Mouse (Mus musculus) cerebellum, adult 9-11 months (tissue): Measurements from ENCODE around the gene Dcaf5.

Experiments
- DNase-seq: peaks from one replicate; pipeline ENCODE4 v3.0.0; 2022

Gene Dcaf5

DNA sequence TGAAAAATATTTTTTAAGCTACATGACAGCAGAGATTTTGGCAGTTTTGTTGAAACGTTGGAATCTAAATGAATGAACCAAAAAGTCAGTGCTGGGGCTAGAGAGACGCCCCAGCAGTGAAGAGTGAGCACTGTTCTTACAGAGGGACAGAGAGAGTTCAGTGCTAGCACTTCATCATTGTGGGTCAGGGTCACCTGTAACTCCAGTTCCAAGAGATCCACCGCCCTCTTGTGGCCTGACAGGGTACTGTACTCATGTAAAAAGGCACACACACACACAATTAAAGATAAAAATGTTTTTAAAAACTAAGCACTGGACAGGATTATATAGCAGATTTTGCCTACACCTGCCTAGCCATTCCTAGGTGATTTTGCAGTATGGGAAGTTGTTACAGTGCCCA, 29.8 kb downstream of the Dcaf5 start:
- no peak for DNase-seq

DNA sequence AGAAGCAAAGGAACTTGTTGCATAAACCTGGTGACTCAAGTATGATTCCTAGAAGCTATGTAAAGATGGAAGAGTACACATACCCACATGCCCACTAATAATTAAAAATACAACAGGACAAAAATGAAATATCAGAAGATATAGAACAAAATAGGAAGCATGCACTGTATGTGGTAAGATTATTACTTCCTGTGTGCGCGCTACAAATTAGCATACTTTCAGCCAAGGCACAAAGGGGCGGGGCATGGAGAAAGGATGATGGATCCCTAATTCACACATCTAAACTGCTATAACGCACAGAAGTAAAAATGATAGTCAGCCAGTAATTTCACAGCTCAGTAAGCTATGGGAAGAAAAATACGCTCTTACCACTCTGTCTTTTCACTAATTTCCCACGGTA, 32.3 kb downstream of the Dcaf5 start:
- DNase-seq, result no peak

DNA sequence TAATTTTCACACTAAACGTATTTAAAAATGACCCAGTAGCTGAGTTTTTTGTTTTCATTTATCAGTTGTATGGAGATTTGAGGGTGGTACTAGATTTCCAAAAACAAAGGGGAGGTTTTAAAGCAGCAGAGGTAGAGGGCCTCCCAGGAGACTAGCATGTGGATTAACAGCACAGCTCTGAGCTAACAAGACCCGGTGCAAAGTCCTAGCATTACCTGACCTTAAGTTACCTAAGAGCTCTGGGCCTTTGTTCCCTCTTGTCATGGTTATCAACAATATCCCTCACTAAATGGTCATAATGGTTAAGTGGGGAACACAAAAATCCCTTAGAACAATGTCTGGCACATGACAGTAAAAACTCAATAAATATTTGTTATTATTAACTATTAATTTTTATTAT, 37.3 kb downstream of the Dcaf5 start:
- DNase-seq, result no peak

DNA sequence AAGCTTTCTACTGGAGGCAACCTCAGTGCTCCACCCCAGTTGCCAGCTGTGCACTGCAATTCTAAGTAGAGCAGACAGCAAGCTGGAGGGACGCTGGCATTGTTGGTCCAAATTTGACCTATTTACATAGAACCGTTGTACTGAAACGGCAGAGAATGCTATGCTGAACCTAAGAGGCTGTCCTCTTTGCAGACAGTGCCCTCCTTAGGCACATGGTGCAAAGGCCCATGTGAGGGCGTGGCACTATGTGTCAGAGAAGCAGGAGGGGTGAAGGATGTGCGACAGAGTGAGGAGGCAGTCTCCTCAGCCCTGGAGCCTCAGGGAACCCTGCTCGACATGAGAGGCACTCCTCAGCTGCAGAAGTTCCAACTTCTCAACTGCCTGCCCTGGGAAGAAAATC, 40.0 kb downstream of the Dcaf5 start:
- DNase-seq, result no peak

GRCm38 (mm10) chr12:80395270-80395669, 41.1 kb downstream of the Dcaf5 start:
- DNase-seq, result no peak

DNA sequence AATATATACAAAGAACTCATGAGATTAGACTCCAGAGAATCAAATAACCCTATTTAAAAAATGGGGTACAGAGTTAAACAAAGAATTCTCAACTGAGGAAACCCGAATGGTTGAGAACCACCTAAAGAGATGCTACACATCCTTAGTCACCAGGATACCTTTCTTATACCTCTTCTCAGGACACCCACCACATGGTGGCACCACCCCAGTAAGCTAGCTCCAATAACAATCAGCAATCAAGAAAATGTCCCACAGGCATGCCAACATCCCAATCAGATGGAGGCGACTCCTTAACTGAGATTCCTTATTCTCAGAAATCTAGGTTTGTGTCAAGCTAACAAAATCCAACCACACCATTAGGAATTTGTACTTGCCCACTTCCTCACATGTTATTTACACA, 42.4 kb downstream of the Dcaf5 start:
- no peak for DNase-seq

DNA sequence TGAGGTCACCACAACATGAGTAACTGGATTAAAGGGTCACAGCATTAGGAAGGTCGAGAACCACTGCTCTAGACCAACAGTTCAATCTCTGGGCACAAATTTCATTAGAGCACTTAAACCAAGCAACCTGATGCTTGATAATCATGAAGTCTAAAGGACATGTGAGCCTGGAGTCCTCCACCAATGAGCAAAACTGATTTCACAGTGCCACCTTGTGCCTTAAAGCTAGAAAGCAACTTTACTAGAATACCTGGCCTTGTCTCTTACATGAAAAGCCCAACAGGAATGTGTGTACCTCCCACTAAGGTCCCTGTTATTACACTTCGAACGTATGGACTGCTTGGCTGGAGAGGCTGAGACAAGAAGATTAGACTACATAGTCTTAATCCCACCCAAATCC, 47.0 kb downstream of the Dcaf5 start:
- no peak for DNase-seq

- no peak for DNase-seq
Measured at GRCm38 (mm10) chr12:80387326-80387725, 49.1 kb downstream of the Dcaf5 start.

- no peak for DNase-seq
Measured at GRCm38 (mm10) chr12:80385361-80385760, 51.0 kb downstream of the Dcaf5 start.

DNA sequence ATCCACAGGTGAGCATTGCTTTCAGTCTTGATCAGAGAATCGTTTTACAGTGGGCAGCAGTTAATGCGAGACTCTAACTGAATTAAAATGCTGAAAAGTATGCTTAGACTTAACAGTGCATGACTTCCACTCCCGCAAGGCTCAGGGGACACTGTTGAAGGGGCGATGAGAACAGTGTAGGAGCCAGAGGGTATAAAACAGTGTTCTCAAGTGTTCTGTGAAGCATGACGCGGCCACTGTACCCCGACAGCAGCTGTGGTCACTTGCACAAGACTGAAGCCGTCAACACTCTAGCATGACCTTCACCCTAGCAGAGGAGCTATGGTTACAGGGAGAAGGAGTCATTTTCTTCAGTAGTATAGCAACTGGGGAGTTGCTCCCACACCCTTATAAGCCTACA, 52.9 kb downstream of the Dcaf5 start:
- DNase-seq, result no peak

DNA sequence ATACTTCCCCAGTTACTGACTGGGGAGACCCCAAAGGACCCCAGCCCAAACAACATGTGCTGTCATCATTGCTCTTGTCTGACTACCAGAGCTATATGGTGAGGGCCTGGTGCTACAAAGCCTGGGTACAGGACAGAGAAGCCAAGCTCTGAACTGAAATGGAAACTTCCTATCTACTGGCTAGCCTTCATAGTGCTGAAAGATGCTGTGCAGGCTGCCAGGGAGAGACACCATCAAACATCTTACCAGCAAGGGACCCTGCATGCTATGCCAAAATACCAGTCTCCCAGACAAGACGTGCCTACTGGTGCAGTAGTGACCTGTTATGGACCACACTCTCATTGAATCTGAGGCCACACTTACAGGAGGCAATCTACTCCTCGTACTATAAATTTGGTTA, 53.6 kb downstream of the Dcaf5 start:
- DNase-seq, result no peak

DNA sequence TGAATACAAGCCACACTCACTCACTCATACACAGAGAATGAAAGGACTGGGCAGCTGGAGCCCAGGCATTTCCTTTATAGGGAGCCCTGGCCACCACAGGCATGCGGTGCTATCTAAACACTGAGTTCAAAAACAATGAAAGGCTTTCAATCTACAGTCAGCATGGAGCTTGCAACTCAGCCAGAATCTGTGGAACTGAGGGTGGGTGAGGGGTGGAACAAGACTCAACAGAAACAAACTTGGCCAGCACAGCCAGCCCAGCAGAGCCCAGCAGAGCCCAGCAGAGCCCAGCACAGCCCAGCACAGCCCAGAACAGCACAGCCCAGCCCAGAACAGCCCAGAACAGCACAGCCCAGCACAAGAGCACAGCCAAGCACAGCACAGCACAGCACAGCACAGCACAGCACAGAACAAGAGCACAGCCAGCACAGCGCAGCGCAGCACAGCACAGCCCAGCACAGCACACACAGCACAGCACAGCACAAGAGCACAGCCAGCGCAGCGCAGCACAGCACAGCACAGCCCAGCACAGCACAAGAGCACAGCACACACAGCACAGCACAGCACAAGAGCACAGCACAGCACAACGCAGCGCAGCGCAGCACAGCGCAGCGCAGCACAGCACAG, 56.5 kb downstream of the Dcaf5 start:
- DNase-seq, result peak; percentile 47

GRCm38 (mm10) chr12:80379393-80379792, 57.0 kb downstream of the Dcaf5 start:
- peak; percentile 36 for DNase-seq

GRCm38 (mm10) chr12:80377604-80378003, 58.8 kb downstream of the Dcaf5 start:
- DNase-seq, result no peak

DNA sequence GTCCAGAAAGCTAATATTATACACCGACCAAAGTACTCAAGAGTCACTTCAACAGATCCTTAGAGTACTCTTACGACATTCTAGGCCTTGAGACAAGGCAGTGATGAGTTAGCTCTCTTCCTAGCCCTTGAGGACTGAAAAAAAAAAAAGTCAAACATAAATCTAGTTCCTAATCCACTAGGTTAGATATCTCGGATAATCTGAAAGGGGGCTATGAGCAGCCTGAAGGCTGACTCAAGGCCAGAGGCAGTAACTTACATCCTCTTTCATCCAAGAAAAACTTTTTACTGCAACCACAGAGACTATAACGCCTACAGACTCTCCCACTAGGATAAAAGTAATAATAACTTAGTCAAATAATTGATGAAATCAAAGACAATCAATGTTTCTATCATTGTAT, 60.7 kb downstream of the Dcaf5 start:
- no peak for DNase-seq

DNA sequence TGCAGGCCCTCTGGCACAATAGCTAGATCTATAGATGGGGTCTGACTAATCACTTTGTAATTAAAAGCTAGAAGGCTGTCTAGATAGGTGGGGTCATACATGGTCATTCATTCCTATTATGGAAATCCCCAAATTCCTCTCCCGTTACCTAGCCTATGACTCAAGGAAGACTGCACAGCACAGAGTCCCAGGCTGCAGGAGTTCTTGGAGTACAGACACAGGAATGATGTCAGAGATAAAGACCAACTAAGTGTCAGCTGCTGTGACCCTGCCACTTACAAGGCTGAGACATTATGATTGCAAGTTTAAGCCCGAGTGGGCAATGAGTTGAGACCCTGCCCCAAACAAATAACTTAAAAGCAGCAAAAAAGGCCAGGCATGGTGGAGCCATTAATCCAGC, 61.7 kb downstream of the Dcaf5 start:
- DNase-seq, result no peak

DNA sequence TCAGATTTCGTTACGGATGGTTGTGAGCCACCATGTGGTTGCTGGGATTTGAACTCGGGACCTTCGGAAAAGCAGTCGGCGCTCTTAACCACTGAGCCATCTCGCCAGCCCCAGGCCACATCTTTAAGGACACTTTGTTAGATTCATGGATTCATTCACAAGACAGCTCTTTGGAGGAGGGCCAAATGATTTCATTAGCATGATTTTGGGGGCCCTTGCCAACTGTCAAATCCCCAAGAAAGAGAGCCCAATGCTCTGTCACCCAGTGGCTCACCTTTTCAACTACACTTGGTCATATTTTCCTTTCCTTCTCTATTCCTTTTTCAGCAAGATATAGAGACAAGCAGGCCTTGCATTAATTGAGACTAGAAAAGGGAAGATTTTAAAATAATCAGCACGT, 63.5 kb downstream of the Dcaf5 start:
- peak; percentile 21 for DNase-seq

DNA sequence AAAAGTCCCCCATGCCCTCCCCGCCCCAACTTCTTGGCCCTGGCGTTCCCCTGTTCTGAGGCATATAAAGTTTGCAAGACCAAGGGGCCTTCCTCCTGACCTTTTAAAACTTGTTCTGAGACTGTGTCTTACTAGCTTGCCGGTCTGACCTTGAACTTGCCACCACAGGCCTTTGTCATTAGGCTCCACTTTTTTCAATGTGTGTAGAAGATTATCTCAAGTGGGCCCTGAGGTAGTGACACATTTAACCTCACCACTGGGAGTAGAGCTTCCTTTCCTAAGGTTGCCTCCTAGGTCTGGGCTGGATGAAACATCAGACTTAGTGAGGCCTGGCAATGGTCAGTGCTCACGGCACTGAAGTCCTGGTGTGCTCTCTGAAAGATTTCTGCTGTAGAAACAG, 69.2 kb downstream of the Dcaf5 start:
- no peak for DNase-seq

- peak; percentile 43 for DNase-seq
Measured at GRCm38 (mm10) chr12:80366004-80366480, 70.4 kb downstream of the Dcaf5 start.

DNA sequence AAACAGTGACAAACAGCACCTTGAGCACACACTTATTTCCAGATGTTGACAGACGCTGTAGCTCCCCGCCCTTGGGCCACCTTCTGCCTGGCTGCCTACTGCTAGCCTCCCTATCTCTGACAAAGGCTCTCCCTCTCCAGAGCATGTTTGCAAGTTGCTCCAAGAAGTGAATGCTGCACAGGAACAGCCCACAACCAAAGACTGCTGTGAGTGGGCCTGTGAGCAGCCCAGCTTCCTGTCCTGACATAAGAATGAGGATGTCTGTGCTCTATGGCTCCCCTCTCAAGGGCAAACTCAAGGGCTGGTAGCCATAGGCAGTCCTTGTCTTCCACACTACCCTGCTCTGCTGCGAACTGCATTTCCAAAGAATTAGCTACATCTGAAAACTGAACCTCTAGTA, 71.1 kb downstream of the Dcaf5 start:
- no peak for DNase-seq

DNA sequence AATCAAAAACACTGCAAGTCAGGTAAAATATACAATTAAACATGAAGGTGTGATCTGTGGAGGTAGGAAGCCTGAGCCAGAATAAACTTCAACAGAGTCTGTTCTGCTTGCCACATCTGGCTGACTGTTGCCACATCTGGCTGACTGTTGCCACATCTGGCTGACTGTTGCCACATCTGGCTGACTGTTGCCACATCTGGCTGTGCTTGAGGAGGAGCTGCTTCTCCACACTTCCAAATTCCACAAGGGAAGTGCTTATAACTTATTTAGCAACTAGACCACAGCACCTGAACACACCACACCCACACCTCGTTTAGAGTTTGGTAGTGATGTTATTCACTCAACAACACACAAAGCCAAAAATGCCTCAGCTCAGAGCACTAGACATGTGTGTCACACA, 74.7 kb downstream of the Dcaf5 start:
- DNase-seq, result no peak

GRCm38 (mm10) chr12:80360321-80360720, 76.1 kb downstream of the Dcaf5 start:
- no peak for DNase-seq

DNA sequence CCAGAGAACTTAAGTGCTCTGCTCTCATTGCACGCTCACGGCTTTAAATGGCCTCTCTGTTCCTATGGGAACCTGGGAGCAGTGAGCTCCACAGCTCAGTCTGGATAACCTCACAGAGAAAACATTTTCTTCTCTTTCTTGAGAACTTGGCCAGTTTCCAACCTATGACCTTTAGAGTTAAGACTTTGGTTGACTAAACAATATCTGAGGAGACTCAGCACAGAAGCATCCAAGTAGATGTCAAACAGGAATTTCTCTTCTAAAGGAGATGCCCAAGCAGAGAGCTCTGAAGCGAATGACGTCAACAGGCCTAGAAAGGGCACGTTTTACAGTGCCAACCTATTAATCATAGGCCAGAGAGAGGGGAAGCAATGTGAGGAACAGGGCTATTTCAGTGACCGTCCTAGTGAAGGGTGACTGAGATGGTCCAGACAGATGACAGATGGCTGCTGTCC, 91.6 kb downstream of the Dcaf5 start:
- no peak for DNase-seq

- no peak for DNase-seq
Measured at GRCm38 (mm10) chr12:80340936-80341335, 95.5 kb downstream of the Dcaf5 start.

DNA sequence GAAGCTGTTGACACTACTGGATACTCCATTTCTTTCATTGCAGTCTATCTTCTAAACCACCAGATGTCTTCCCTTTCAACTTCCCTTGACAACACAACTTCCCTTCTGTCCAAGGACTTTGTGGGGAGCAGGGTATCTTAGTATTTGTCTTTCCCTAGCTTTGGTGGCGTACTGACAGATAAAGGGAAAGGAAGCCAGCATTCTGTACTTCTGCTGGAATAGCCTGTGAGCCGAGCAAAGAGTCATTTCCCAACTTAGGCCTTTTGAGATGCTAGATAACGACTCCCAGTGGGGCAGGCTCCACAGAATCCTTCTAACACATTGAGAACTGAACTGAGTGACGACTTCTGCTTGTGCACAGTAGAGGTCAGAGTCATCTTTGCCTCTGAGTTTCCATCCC, 102.2 kb downstream of the Dcaf5 start:
- DNase-seq, result no peak

DNA sequence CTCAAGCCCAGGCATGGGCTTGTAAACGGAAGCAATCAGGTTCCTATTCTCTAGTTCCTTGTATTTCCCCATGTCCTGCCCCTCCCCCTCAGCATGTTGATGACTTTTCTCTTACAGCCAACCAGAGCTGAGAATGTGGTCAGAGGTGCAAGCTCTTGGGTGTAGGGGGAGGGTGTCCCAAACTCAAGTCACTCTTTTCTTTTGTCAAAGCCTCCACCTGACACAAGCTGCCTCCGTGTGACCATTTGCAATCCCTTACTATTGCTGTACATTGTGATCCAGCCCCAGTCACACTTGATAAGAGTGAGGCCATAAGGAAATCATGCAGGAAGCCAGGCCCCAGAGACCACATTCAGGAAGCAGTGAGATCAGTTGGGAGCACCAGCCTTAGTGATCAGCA, 104.8 kb downstream of the Dcaf5 start:
- DNase-seq, result no peak
